ENCODE assay signal across 14 mouse cellular contexts in genomic region chr6:34044228-34044811, GRCm38 (mm10). TPM values are rescaled to one million over a fixed set of nuclear protein-coding genes. Genes with fewer than 3 reads are reported as not detected.
DNase-seq lines count a peak whose midpoint lies in the region; ATAC-seq lines count a peak whose summit lies in the region.
"Had no signal": no experiment of that assay in that cellular context is flagged by ENCODE, and none has a peak within 500 bp of the region (broad histone marks: within the 10 kb centered on the region; RNA-seq: fewer than 3 reads in every experiment).

No protein-coding gene starts in this region.

- WGBS in forebrain, embryonic 16.5 days = 44% methylated on average over 12 of the region's 12 CpGs
- WGBS in forebrain, embryonic 14.5 days = 63% methylated on average over 12 of the region's 12 CpGs
- 28% methylated on average over 12 of the region's 12 CpGs for WGBS in heart, embryonic 14.5 days
- WGBS in kidney, embryonic 15.5 days = 55% methylated on average over 12 of the region's 12 CpGs
- WGBS in hindbrain, embryonic 12.5 days = 85% methylated on average over 12 of the region's 12 CpGs

- peak overlapping the region; percentile 15; the same call in 1 of the 2 replicates for H3K27ac ChIP-seq in forebrain, embryonic 16.5 days (ENCODE audit: low read length)
- H3K27ac ChIP-seq in forebrain, embryonic 14.5 days (ENCODE audit: low read depth, low read length) = no peak overlapping the region
- H3K27ac ChIP-seq in heart, embryonic 14.5 days (replicated peaks in 1 of 2; ENCODE audit: control insufficient read depth in 1 of 2, insufficient read depth in 1 of 2, low read depth in 2 of 2, low read length in 2 of 2) = peak overlapping the region; percentile 39 to 42; a peak in 2 of 4 replicates
- peak overlapping the region; percentile 41; the same call in 1 of the 2 replicates for H3K27ac ChIP-seq in kidney, embryonic 15.5 days
- H3K27ac ChIP-seq in hindbrain, embryonic 12.5 days = no peak overlapping the region
- H3K27ac ChIP-seq: hindbrain, embryonic 13.5 days; midbrain, embryonic 12.5 days; neural tube, embryonic 13.5 days had no signal

- H3K9me3 ChIP-seq in forebrain, embryonic 16.5 days (ENCODE audit: control insufficient read depth, low read length) = no peaks in the 10 kb centered on the region
- H3K9me3 ChIP-seq in forebrain, embryonic 14.5 days (replicated peaks; ENCODE audit: control insufficient read depth, low read length) = no peaks in the 10 kb centered on the region
- H3K9me3 ChIP-seq in heart, embryonic 14.5 days (ENCODE audit: control insufficient read depth, low read length) = no peaks in the 10 kb centered on the region
- no peaks in the 10 kb centered on the region for H3K9me3 ChIP-seq in kidney, embryonic 15.5 days (replicated peaks)
- H3K9me3 ChIP-seq in hindbrain, embryonic 12.5 days (replicated peaks) = no peaks in the 10 kb centered on the region
- H3K9me3 ChIP-seq: hindbrain, embryonic 13.5 days; midbrain, embryonic 12.5 days; neural tube, embryonic 13.5 days had no signal

- no peaks in the 10 kb centered on the region for H3K27me3 ChIP-seq in forebrain, embryonic 16.5 days (replicated peaks; ENCODE audit: control insufficient read depth, insufficient read depth, low read length)
- no peaks in the 10 kb centered on the region for H3K27me3 ChIP-seq in forebrain, embryonic 14.5 days (replicated peaks; ENCODE audit: control insufficient read depth, insufficient read depth, low read length)
- no peaks in the 10 kb centered on the region for H3K27me3 ChIP-seq in heart, embryonic 14.5 days (ENCODE audit: control insufficient read depth, insufficient read depth, low read length)
- no peaks in the 10 kb centered on the region for H3K27me3 ChIP-seq in kidney, embryonic 15.5 days
- H3K27me3 ChIP-seq in hindbrain, embryonic 12.5 days = no peaks in the 10 kb centered on the region
- H3K27me3 ChIP-seq: hindbrain, embryonic 13.5 days; midbrain, embryonic 12.5 days; neural tube, embryonic 13.5 days had no signal

- H3K36me3 ChIP-seq in forebrain, embryonic 16.5 days (ENCODE audit: control insufficient read depth, insufficient read depth) = no peaks in the 10 kb centered on the region
- no peaks in the 10 kb centered on the region for H3K36me3 ChIP-seq in forebrain, embryonic 14.5 days (ENCODE audit: control insufficient read depth, insufficient read depth, low read length)
- no peaks in the 10 kb centered on the region for H3K36me3 ChIP-seq in heart, embryonic 14.5 days (ENCODE audit: control insufficient read depth, insufficient read depth, low read length)
- no peaks in the 10 kb centered on the region for H3K36me3 ChIP-seq in kidney, embryonic 15.5 days
- H3K36me3 ChIP-seq in hindbrain, embryonic 12.5 days = no peaks in the 10 kb centered on the region
- H3K36me3 ChIP-seq: hindbrain, embryonic 13.5 days; midbrain, embryonic 12.5 days; neural tube, embryonic 13.5 days had no signal

- H3K4me2 ChIP-seq in forebrain, embryonic 16.5 days (ENCODE audit: low read length) = no peak overlapping the region
- no peak overlapping the region for H3K4me2 ChIP-seq in forebrain, embryonic 14.5 days (ENCODE audit: low read length)
- no peak overlapping the region for H3K4me2 ChIP-seq in heart, embryonic 14.5 days (ENCODE audit: low read length)
- H3K4me2 ChIP-seq in kidney, embryonic 15.5 days = no peak overlapping the region
- H3K4me2 ChIP-seq in hindbrain, embryonic 12.5 days (replicated peaks) = no peak overlapping the region
- H3K4me2 ChIP-seq: hindbrain, embryonic 13.5 days; midbrain, embryonic 12.5 days; neural tube, embryonic 13.5 days had no signal

- H3K4me3 ChIP-seq in forebrain, embryonic 16.5 days (replicated peaks; ENCODE audit: low read length) = no peak overlapping the region
- no peak overlapping the region for H3K4me3 ChIP-seq in forebrain, embryonic 14.5 days (ENCODE audit: low read depth, low read length)
- no peak overlapping the region for H3K4me3 ChIP-seq in heart, embryonic 14.5 days (ENCODE audit: control insufficient read depth in 1 of 2, insufficient read depth in 1 of 2, low read depth in 1 of 2, low read length in 2 of 2)
- H3K4me3 ChIP-seq in kidney, embryonic 15.5 days (replicated peaks) = no peak overlapping the region
- H3K4me3 ChIP-seq in hindbrain, embryonic 12.5 days = no peak overlapping the region
- H3K4me3 ChIP-seq: hindbrain, embryonic 13.5 days; midbrain, embryonic 12.5 days; neural tube, embryonic 13.5 days had no signal

- peak; percentile 27; the same call in 1 of the 2 replicates for ATAC-seq in forebrain, embryonic 16.5 days
- ATAC-seq in forebrain, embryonic 14.5 days = no peak
- no peak; the same call in 1 of the 2 replicates for ATAC-seq in heart, embryonic 14.5 days (ENCODE audit: insufficient number of reproducible peaks, insufficient read depth, low FRiP score, low read depth)
- 0 out of 2 replicates have a peak, but pooled peaks have one; percentile 35 for ATAC-seq in kidney, embryonic 15.5 days (replicated peaks; ENCODE audit: low FRiP score)
- no peak for ATAC-seq in hindbrain, embryonic 12.5 days (ENCODE audit: low FRiP score)

- H3K9ac ChIP-seq in forebrain, embryonic 16.5 days (replicated peaks; ENCODE audit: low read depth, low read length) = no peak overlapping the region
- H3K9ac ChIP-seq in forebrain, embryonic 14.5 days (ENCODE audit: low read length) = no peak overlapping the region
- no peak overlapping the region for H3K9ac ChIP-seq in heart, embryonic 14.5 days (ENCODE audit: low read length)
- H3K9ac ChIP-seq in kidney, embryonic 15.5 days = no peak overlapping the region
- no peak overlapping the region for H3K9ac ChIP-seq in hindbrain, embryonic 12.5 days
- H3K9ac ChIP-seq: hindbrain, embryonic 13.5 days; midbrain, embryonic 12.5 days; neural tube, embryonic 13.5 days had no signal

- DNase-seq in forebrain, embryonic 14.5 days (ENCODE audit: low spot score) = no peak
- peak; percentile 54 for DNase-seq in lung, postnatal 36 days
- no peak for DNase-seq in ovary, postnatal 10 days (ENCODE audit: low spot score)
- DNase-seq in frontal cortex, postnatal 25 days (ENCODE audit: low spot score in 2 of 2) = no peak
- DNase-seq: adrenal gland, adult 2 months; liver; right cerebral cortex, postnatal 14 days had no signal

- peaks cover 27% of the 10 kb centered on the region for H3K4me1 ChIP-seq in forebrain, embryonic 16.5 days (replicated peaks; ENCODE audit: control insufficient read depth, insufficient read depth, low read length)
- peaks cover 6% of the 10 kb centered on the region for H3K4me1 ChIP-seq in forebrain, embryonic 14.5 days (ENCODE audit: control insufficient read depth, insufficient read depth, low read length)
- H3K4me1 ChIP-seq in heart, embryonic 14.5 days (ENCODE audit: control insufficient read depth in 2 of 2, insufficient read depth in 2 of 2, low read length in 2 of 2) = peaks cover 9 to 18% of the 10 kb centered on the region in 2 experiments; a peak in 3 of 4 replicates
- peaks cover 15% of the 10 kb centered on the region for H3K4me1 ChIP-seq in kidney, embryonic 15.5 days
- H3K4me1 ChIP-seq in hindbrain, embryonic 12.5 days = 0 out of 2 replicates have a peak, but pooled peaks cover 5% of the 10 kb centered on the region

RNA-seq across cellular contexts. Expression of gene Lrguk, which starts 15.1 kb away (rescaled TPM):
- polyA plus RNA-seq in forebrain, embryonic 16.5 days (2015; fragmentation: Nextera tagmentation; extraction: Ambion mirVana) = 0.73 and 1.1 TPM in 2 replicates
- polyA plus RNA-seq in forebrain, embryonic 14.5 days (2014; fragmentation: Nextera tagmentation; extraction: Ambion mirVana) = 1.0 and 1.1 TPM in 2 replicates
- 0.59 and 0.63 TPM in 2 replicates for polyA plus RNA-seq in heart, embryonic 14.5 days (2014; fragmentation: Nextera tagmentation; extraction: Ambion mirVana)
- 1.1 and 1.3 TPM in 2 replicates for polyA plus RNA-seq in kidney, embryonic 15.5 days (2015; fragmentation: Nextera tagmentation; extraction: Ambion mirVana)
- polyA plus RNA-seq in hindbrain, embryonic 12.5 days (2016; fragmentation: Nextera tagmentation; extraction: Ambion mirVana) = 0.96 and 1.4 TPM in 2 replicates

Comparison
In these comparisons a context has a peak if more than half of its experiments do, and no peak if none do; other contexts are left out.
1. ATAC-seq: peak in forebrain, embryonic 16.5 days (single experiment) and kidney, embryonic 15.5 days (single experiment); none in forebrain, embryonic 14.5 days (single experiment), heart, embryonic 14.5 days (single experiment) and hindbrain, embryonic 12.5 days (single experiment).
2. H3K27ac ChIP-seq: peak in forebrain, embryonic 16.5 days (single experiment), heart, embryonic 14.5 days (2 of 2) and kidney, embryonic 15.5 days (single experiment); none in forebrain, embryonic 14.5 days (single experiment) and hindbrain, embryonic 12.5 days (single experiment).